Mouse (Mus musculus): ENCODE data around the gene Med11.

DNA sequence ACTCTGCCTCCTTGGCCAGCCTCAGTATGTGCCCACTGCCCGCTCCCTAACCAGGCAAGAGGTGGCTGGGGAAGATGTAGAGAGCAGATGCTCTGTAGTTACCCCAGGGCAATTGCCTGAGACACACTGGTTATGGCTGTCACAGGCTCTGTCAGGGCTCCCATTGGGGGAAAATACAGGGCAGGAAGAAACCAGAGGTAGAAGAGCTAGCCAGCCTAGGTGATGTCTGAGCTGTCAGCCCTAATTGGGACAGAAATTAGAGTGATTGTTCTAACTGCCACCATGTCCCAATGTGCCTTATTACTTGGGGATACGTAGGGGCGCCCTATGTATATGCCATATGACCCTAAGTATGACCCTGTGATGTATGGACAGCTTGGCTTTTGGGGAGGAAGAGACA lies 17.8 kb upstream of the Med11 start:
- TF ChIP-seq POLR2A (IDR thresholded peaks at IDR 0.05; ENCODE audit: borderline replicate concordance, extremely low read depth, insufficient read depth, insufficient read length, poor library complexity, severe bottlenecking) = no peak
- TF ChIP-seq CTCF (IDR thresholded peaks at IDR 0.05; ENCODE audit: borderline replicate concordance, extremely low read depth, insufficient read depth, insufficient read length) = no peak

Data from brain, embryonic 14.5 days (tissue).